Mouse (Mus musculus): ENCODE data around the gene Mecom.

DNA sequence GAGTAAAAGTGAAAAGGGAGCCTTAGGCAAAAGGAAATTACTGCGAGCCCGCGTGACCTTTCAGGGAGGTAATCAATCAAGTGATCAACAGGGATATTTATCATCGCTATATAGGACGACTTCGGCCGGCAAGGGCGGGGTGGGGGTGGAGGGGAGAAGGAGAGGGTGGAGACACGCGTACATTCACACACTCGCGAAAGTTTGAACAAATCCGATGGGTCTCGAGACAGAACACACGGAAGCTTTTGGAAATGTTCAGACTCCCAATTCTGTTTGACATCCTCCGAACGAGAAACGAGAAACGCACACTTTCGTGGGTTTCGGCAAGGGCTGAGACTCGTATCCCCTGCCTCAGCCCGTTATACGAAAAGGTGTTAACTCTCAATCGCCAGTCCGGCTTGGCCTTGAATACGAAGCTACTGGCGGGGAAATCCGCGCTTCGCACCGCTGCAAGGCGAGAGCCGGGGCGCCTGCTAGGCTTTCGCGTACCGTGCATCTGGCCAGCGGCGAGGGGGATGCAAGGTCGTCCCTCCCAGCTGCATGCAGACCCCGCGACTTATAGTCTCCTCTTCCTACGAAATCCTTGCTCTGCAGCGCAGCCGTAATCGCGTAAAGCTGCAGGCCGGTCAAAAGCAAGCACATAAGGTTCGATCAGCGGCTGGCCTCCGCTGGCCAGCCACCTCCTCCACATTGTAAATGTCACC is 33.6 kb downstream of the Mecom start:
- TF ChIP-seq CTCF (conservative IDR thresholded peaks at IDR 0.05 in 1 of 2, IDR thresholded peaks at IDR 0.05 in 1 of 2; ENCODE audit: low read depth in 2 of 2, low read length in 2 of 2) (no peak), MEF2A (IDR thresholded peaks at IDR 0.05; ENCODE audit: borderline replicate concordance, low read depth, low read length) (no peak), POLR2A (IDR thresholded peaks at IDR 0.05; ENCODE audit: low read depth, low read length) (no peak), MYC (IDR thresholded peaks at IDR 0.05; ENCODE audit: low read depth, low read length) (no peak), EP300 (IDR thresholded peaks at IDR 0.05; ENCODE audit: low read length) (no peak), HCFC1 (IDR thresholded peaks at IDR 0.05; ENCODE audit: low read depth, low read length) (no peak), RAD21 (IDR thresholded peaks at IDR 0.05; ENCODE audit: low read depth, low read length) (no peak), PAX5 (IDR thresholded peaks at IDR 0.05; ENCODE audit: low read length) (no peak), TBP (conservative IDR thresholded peaks at IDR 0.05; ENCODE audit: low read depth, low read length) (no peak), ZNF384 (IDR thresholded peaks at IDR 0.05; ENCODE audit: low read depth, low read length) (no peak)

Measured in CH12.LX (cell line).